Mouse (Mus musculus) liver, embryonic 16.5 days (tissue): ENCODE data around the gene Npm1. TPM values are rescaled to one million over a fixed set of nuclear protein-coding genes. Genes with fewer than 3 reads are reported as not detected.

Experiments used
- ATAC-seq: fragments of 200-750 bp; cut with Nextera tagmentation; 2 replicates; pipeline ENCODE4 v1.8.0; 2017; ENCODE audit warnings: low read depth, mild to moderate bottlenecking, moderate number of reproducible peaks, moderate library complexity
- H3K27ac ChIP-seq: fragments of 300-500 bp; sonication (generic); 2 replicates; pipeline ENCODE4 v1.5.1; 2014; ENCODE audit warnings: mild to moderate bottlenecking, low read length
- H3K27me3 ChIP-seq: fragments of 300-500 bp; sonication (generic); 2 replicates; pipeline ENCODE4 v1.6.1; 2014; ENCODE audit warnings: low read depth, low read length, mixed read lengths; ENCODE audit not compliant: control insufficient read depth, insufficient read depth
- H3K36me3 ChIP-seq: fragments of 300-500 bp; sonication (generic); 2 replicates; pipeline ENCODE4 v1.6.1; 2014; ENCODE audit warnings: mild to moderate bottlenecking; ENCODE audit not compliant: control insufficient read depth, insufficient read depth
- H3K4me1 ChIP-seq: fragments of 300-500 bp; sonication (generic); 2 replicates; pipeline ENCODE4 v1.6.1; 2014; ENCODE audit warnings: low read depth, low read length, mixed read lengths; ENCODE audit not compliant: control insufficient read depth
- H3K4me2 ChIP-seq: fragments of 300-500 bp; sonication (generic); 2 replicates; pipeline ENCODE4 v1.6.1; 2014; ENCODE audit warnings: low read depth, low read length, mixed read lengths
- H3K4me3 ChIP-seq: fragments of 300-500 bp; sonication (generic); 2 replicates; pipeline ENCODE4 v1.5.1; 2014; ENCODE audit warnings: low read depth, mild to moderate bottlenecking, low read length
- H3K9ac ChIP-seq: fragments of 300-500 bp; sonication (generic); 2 replicates; pipeline ENCODE4 v1.6.1; 2014; ENCODE audit warnings: low read depth, low read length
- H3K9me3 ChIP-seq: fragments of 300-500 bp; sonication (generic); replicated peaks from 2 replicates; pipeline ENCODE4 v1.6.1; 2016; ENCODE audit warnings: low read length; ENCODE audit not compliant: control insufficient read depth
- WGBS: fragments of 180-500 bp; shearing (Covaris S2); extraction: QIAGEN DNeasy Blood & Tissue Kit; methylation state at CpG from one replicate; pipeline ENCODE4 v1.1.7; 2014; ENCODE audit not compliant: insufficient replicate concordance; 5-methylcytosine and 5-hydroxymethylcytosine counted together
- polyA plus RNA-seq: library from polyadenylated mRNA; unstranded; fragments of >200 nt; fragmentation: Nextera tagmentation; extraction: Ambion mirVana; gene quantifications from 2 replicates; pipeline ENCODE4 v1.2.1, GENCODE M21; 2015

Gene Npm1
- polyA plus RNA-seq, 1 experiment from 2014 or later, result 289 TPM

GRCm38 (mm10) chr11:33150364-33150763 is 12.6 kb downstream of the Npm1 start:
- H3K4me2 ChIP-seq, result no peak overlapping the region
- H3K4me3 ChIP-seq, result no peak overlapping the region
- H3K27me3 ChIP-seq, result peaks cover 37% of the 10 kb centered on the region
- ATAC-seq, result no peak
- H3K9me3 ChIP-seq, result no peaks in the 10 kb centered on the region
- no peak overlapping the region for H3K9ac ChIP-seq
- H3K27ac ChIP-seq, result no peak overlapping the region
- H3K36me3 ChIP-seq, result peaks cover 38% of the 10 kb centered on the region
- H3K4me1 ChIP-seq, result peaks cover 12% of the 10 kb centered on the region

DNA sequence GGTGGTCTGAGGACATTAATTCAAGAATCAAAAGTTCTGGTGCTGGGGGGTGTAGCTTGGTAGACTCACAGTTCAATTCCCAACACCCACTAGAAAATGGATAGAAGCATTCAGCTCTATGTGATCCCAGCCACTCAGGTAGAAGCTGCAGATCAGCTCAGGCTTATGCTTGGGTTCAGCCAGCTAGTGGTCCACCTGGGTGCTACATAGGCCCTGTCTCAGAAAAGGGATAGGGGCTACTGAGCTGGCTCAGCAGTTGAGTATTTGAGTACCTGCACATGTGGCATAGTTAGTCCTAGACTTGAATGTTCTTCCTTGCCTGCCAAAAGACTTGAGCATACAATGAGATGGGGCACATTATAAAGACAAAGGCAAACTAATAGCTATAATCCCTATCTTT is 13.6 kb downstream of the Npm1 start:
- Histone ChIP-seq H3K27ac (no peak overlapping the region), H3K4me3 (no peak overlapping the region), H3K36me3 (peaks cover 34% of the 10 kb centered on the region), H3K27me3 (peaks cover 46% of the 10 kb centered on the region), H3K9me3 (no peaks in the 10 kb centered on the region), H3K9ac (no peak overlapping the region), H3K4me2 (no peak overlapping the region), H3K4me1 (peaks cover 12% of the 10 kb centered on the region)
- ATAC-seq, result no peak

- Histone ChIP-seq H3K27me3 (peaks cover 49% of the 10 kb centered on the region), H3K9me3 (no peaks in the 10 kb centered on the region), H3K4me3 (no peak overlapping the region), H3K4me1 (peaks cover 12% of the 10 kb centered on the region), H3K4me2 (no peak overlapping the region), H3K27ac (no peak overlapping the region), H3K36me3 (peaks cover 30% of the 10 kb centered on the region), H3K9ac (no peak overlapping the region)
- ATAC-seq, result no peak
- WGBS, result 15% methylated on average over 3 of the region's 3 CpGs
Measured at GRCm38 (mm10) chr11:33149088-33149436, 13.9 kb downstream of the Npm1 start.

DNA sequence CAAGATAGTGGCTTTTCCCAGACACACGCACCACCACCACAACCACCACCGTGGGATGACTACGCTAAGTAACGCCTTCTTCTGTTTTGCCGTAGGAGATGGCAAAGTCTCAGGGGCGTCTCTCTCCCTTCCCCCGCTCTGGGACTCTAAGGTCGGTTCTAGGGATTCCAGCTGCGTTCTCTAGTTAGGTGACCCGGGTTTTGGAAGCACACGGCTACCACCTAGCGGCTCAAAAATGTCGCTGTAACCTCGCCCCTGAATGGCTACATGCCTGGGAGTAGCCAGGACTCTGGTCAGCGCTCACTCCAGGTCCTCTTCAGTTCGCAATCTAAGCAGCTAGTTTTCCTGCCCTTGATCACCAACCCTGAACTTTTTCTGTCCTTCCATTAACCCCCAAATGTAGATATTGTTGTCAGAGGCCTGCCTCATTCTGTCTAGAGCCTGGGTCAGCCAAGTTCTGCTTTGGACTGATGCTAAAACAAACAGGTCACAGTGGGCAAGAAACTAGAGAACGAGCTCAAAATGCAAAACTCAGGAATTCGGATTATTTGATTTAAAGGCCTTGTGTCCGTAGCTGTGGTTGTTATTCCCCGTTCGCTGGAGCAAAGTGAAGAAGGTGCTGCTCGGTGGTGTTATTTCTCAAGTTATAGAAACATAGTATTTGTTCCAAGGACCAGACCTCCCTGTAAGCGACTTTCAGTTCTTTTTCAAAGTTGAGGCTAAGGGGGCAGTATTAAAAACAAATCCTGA is 14.5 kb downstream of the Npm1 start:
- no peak overlapping the region for H3K9ac ChIP-seq
- peaks cover 26% of the 10 kb centered on the region for H3K36me3 ChIP-seq
- no peaks in the 10 kb centered on the region for H3K9me3 ChIP-seq
- H3K4me3 ChIP-seq, result peak overlapping the region; percentile 40
- WGBS, result 4% methylated on average over 23 of the region's 23 CpGs
- H3K4me2 ChIP-seq, result peak overlapping the region; percentile 61
- H3K4me1 ChIP-seq, result peaks cover 12% of the 10 kb centered on the region
- peaks cover 54% of the 10 kb centered on the region for H3K27me3 ChIP-seq
- no peak overlapping the region for H3K27ac ChIP-seq
- peak; percentile 63 for ATAC-seq

- ATAC-seq, result peak; percentile 39
- Histone ChIP-seq H3K4me1 (peaks cover 12% of the 10 kb centered on the region), H3K9me3 (no peaks in the 10 kb centered on the region), H3K9ac (no peak overlapping the region), H3K27ac (no peak overlapping the region), H3K27me3 (peaks cover 61% of the 10 kb centered on the region), H3K4me3 (peak overlapping the region; percentile 40), H3K36me3 (peaks cover 21% of the 10 kb centered on the region), H3K4me2 (peak overlapping the region; percentile 61)
- WGBS, result under 1% methylated on average over 84 of the region's 85 CpGs
Measured at GRCm38 (mm10) chr11:33147572-33148337, 15.3 kb downstream of the Npm1 start.

DNA sequence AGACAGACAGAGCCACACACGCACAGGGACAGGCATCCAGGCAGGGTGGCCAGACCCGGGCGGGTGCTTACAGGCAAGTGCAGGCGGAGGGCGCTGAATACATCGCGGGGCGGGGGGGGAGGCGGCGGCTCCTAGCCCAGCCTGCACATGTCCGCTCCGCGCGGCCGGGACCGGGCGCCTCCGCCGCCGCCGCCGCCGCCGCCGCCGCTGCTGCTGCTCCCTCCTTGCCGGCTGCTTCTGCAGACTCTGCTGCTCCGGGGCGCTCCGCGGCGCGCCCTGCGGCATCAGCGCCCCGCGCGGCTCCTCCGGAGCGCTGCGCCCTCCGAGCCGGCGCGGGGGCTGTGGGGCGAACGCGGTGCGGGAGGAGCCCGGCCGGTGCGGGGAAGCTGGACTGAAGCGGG is 15.8 kb downstream of the Npm1 start, which contains the start of gene Fgf18:
Gene Fgf18 (minus strand): TSS at position 230 of the 401 bp plus-strand sequence.
- no peak within 1 kb of the TSS for H3K27ac ChIP-seq
- no peaks in the 10 kb centered on the region for H3K9me3 ChIP-seq
- WGBS, result under 1% methylated on average over 48 of the region's 53 CpGs
- H3K9ac ChIP-seq, result no peak within 1 kb of the TSS
- H3K27me3 ChIP-seq, result peaks cover 64% of the 10 kb centered on the region
- peaks cover 12% of the 10 kb centered on the region for H3K4me1 ChIP-seq
- peak within 1 kb of the TSS; percentile 61 for H3K4me2 ChIP-seq
- ATAC-seq, result no peak
- H3K36me3 ChIP-seq, result peaks cover 20% of the 10 kb centered on the region
- peak within 1 kb of the TSS; percentile 40 for H3K4me3 ChIP-seq

DNA sequence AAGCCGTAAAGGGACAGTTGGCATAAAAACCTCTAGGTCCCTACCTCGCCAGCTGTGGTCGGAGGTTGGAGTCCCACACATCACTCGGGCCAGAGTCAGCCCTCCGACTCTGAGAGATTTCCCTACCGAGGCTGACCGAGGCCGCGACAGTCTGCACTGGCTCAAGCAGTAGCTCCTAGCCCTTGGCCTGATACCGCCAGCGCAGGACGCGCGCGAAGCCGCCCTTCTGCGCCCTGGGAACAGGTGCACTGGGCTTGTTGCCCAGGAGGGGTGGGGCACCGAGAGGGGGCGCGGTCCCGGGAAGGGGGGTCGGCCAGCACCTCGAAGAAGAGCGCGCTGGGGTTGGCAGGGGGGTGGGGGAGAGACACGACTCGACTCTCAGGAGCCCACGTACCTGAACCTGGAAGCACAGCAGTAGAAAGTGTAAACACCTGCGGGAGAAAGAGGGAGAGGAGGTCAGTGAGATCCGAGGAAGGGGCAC is 16.3 kb downstream of the Npm1 start:
- Histone ChIP-seq H3K27me3 (peaks cover 64% of the 10 kb centered on the region), H3K36me3 (peaks cover 16% of the 10 kb centered on the region), H3K9me3 (no peaks in the 10 kb centered on the region), H3K27ac (no peak overlapping the region), H3K9ac (no peak overlapping the region), H3K4me3 (peak overlapping the region; percentile 40), H3K4me2 (peak overlapping the region; percentile 61), H3K4me1 (peaks cover 12% of the 10 kb centered on the region)
- 4% methylated on average over 30 of the region's 30 CpGs for WGBS
- ATAC-seq, result no peak

- no peak overlapping the region for H3K4me3 ChIP-seq
- no peaks in the 10 kb centered on the region for H3K9me3 ChIP-seq
- H3K27ac ChIP-seq, result no peak overlapping the region
- 15% methylated on average over 9 of the region's 9 CpGs for WGBS
- H3K9ac ChIP-seq, result no peak overlapping the region
- H3K4me2 ChIP-seq, result no peak overlapping the region
- H3K36me3 ChIP-seq, result peaks cover 10% of the 10 kb centered on the region
- H3K27me3 ChIP-seq, result peaks cover 64% of the 10 kb centered on the region
- ATAC-seq, result no peak
- peaks cover 12% of the 10 kb centered on the region for H3K4me1 ChIP-seq
Measured at GRCm38 (mm10) chr11:33146143-33146497, 16.9 kb downstream of the Npm1 start.
